In genomic region chr5:118064284-118064901, GRCm38 (mm10) we compare ENCODE assay signal across 16 mouse cellular contexts. TPM values are rescaled to one million over a fixed set of nuclear protein-coding genes. Genes with fewer than 3 reads are reported as not detected.
DNase-seq lines count a peak whose midpoint lies in the region; ATAC-seq lines count a peak whose summit lies in the region.
"Had no signal": no experiment of that assay in that cellular context is flagged by ENCODE, and none has a peak within 500 bp of the region (broad histone marks: within the 10 kb centered on the region; RNA-seq: fewer than 3 reads in every experiment).

No protein-coding gene starts in this region.

- H3K9ac ChIP-seq in kidney, embryonic 16.5 days (replicated peaks; ENCODE audit: low read length), result no peak overlapping the region
- peak overlapping the region; percentile 0; the same call in 1 of the 2 replicates for H3K9ac ChIP-seq in forebrain, embryonic 13.5 days
- no peak overlapping the region for H3K9ac ChIP-seq in hindbrain, embryonic 13.5 days
- H3K9ac ChIP-seq in midbrain, embryonic 16.5 days (ENCODE audit: low read depth, low read length), result 0 out of 2 replicates have a peak overlapping the region, but pooled peaks have one; percentile 21
- H3K9ac ChIP-seq: heart, embryonic 15.5 days; liver, embryonic 13.5 days had no signal

- H3K4me3 ChIP-seq in kidney, embryonic 16.5 days (ENCODE audit: low read length), result no peak overlapping the region
- no peak overlapping the region for H3K4me3 ChIP-seq in forebrain, embryonic 13.5 days
- H3K4me3 ChIP-seq in hindbrain, embryonic 13.5 days, result no peak overlapping the region
- no peak overlapping the region for H3K4me3 ChIP-seq in midbrain, embryonic 16.5 days (ENCODE audit: low read depth, low read length)
- H3K4me3 ChIP-seq: heart, embryonic 15.5 days; liver, embryonic 13.5 days had no signal

- H3K4me1 ChIP-seq in kidney, embryonic 16.5 days (ENCODE audit: insufficient read depth, low read length), result peaks cover 30% of the 10 kb centered on the region
- peaks cover 48% of the 10 kb centered on the region for H3K4me1 ChIP-seq in forebrain, embryonic 13.5 days
- peaks cover 52% of the 10 kb centered on the region for H3K4me1 ChIP-seq in hindbrain, embryonic 13.5 days (replicated peaks)
- H3K4me1 ChIP-seq in midbrain, embryonic 16.5 days (ENCODE audit: control insufficient read depth, insufficient read depth, low read length), result peaks cover 23% of the 10 kb centered on the region

- peaks cover 19% of the 10 kb centered on the region; the same call in 1 of the 2 replicates for H3K36me3 ChIP-seq in kidney, embryonic 16.5 days (ENCODE audit: insufficient read depth, low read length)
- H3K36me3 ChIP-seq in forebrain, embryonic 13.5 days (ENCODE audit: poor library complexity, severe bottlenecking), result peaks cover 45% of the 10 kb centered on the region
- peaks cover 22% of the 10 kb centered on the region for H3K36me3 ChIP-seq in hindbrain, embryonic 13.5 days
- peaks cover 5% of the 10 kb centered on the region; the same call in 1 of the 2 replicates for H3K36me3 ChIP-seq in midbrain, embryonic 16.5 days (ENCODE audit: control insufficient read depth, insufficient read depth, low read length)
- H3K36me3 ChIP-seq: heart, embryonic 15.5 days had no signal

- H3K27ac ChIP-seq in kidney, embryonic 16.5 days (ENCODE audit: low read length), result peak overlapping the region; percentile 96
- peak overlapping the region; percentile 74 for H3K27ac ChIP-seq in forebrain, embryonic 13.5 days
- H3K27ac ChIP-seq in hindbrain, embryonic 13.5 days, result peak overlapping the region; percentile 85
- peak overlapping the region; percentile 83 for H3K27ac ChIP-seq in midbrain, embryonic 16.5 days (ENCODE audit: low read length)
- H3K27ac ChIP-seq: liver, embryonic 13.5 days; macrophage had no signal

- ATAC-seq in kidney, embryonic 16.5 days (ENCODE audit: low FRiP score, low TSS enrichment), result no peak
- ATAC-seq in forebrain, embryonic 13.5 days, result peak; percentile 33; the same call in 1 of the 2 replicates
- no peak for ATAC-seq in hindbrain, embryonic 13.5 days (ENCODE audit: low FRiP score)
- ATAC-seq in midbrain, embryonic 16.5 days, result peak; percentile 63
- ATAC-seq: intestine, postnatal 0 days had no signal

- no peaks in the 10 kb centered on the region for H3K27me3 ChIP-seq in kidney, embryonic 16.5 days (ENCODE audit: insufficient read depth, low read length)
- no peaks in the 10 kb centered on the region for H3K27me3 ChIP-seq in forebrain, embryonic 13.5 days
- no peaks in the 10 kb centered on the region for H3K27me3 ChIP-seq in hindbrain, embryonic 13.5 days
- H3K27me3 ChIP-seq in midbrain, embryonic 16.5 days (ENCODE audit: control insufficient read depth, insufficient read depth, low read depth, low read length), result no peaks in the 10 kb centered on the region
- H3K27me3 ChIP-seq: heart, embryonic 15.5 days; liver, embryonic 13.5 days; Patski had no signal

- no peak overlapping the region for H3K4me2 ChIP-seq in kidney, embryonic 16.5 days (replicated peaks; ENCODE audit: low read depth, low read length)
- H3K4me2 ChIP-seq in forebrain, embryonic 13.5 days, result no peak overlapping the region
- H3K4me2 ChIP-seq in hindbrain, embryonic 13.5 days, result no peak overlapping the region
- no peak overlapping the region for H3K4me2 ChIP-seq in midbrain, embryonic 16.5 days (ENCODE audit: low read length)
- H3K4me2 ChIP-seq: heart, embryonic 15.5 days; liver, embryonic 13.5 days had no signal

- 68% methylated on average over 10 of the region's 10 CpGs for WGBS in kidney, embryonic 16.5 days
- whole genome bisulfite sequencing in forebrain, embryonic 13.5 days, result 7% methylated on average over 10 of the region's 10 CpGs
- WGBS in hindbrain, embryonic 13.5 days, result 32% methylated on average over 10 of the region's 10 CpGs
- WGBS in midbrain, embryonic 16.5 days, result 13% methylated on average over 10 of the region's 10 CpGs

- no peak for DNase-seq in kidney, adult 9 months
- DNase-seq in layer of hippocampus, postnatal 36 days, result no peak
- DNase-seq in urinary bladder, adult 18-20 months (ENCODE audit: low spot score in 2 of 2), result no peak
- DNase-seq: adrenal gland, adult 8-10 months; embryo, embryonic 11 days; gastrocnemius, postnatal 36 days; liver, embryonic 13.5 days; thymus, postnatal 36 days had no signal

- no peaks in the 10 kb centered on the region for H3K9me3 ChIP-seq in kidney, embryonic 16.5 days (ENCODE audit: low read length)
- H3K9me3 ChIP-seq in forebrain, embryonic 13.5 days (replicated peaks), result no peaks in the 10 kb centered on the region
- H3K9me3 ChIP-seq in hindbrain, embryonic 13.5 days, result no peaks in the 10 kb centered on the region
- H3K9me3 ChIP-seq in midbrain, embryonic 16.5 days (replicated peaks; ENCODE audit: control insufficient read depth, low read length, poor library complexity, severe bottlenecking), result no peaks in the 10 kb centered on the region
- H3K9me3 ChIP-seq: heart, embryonic 15.5 days; liver, embryonic 13.5 days had no signal

RNA-seq across cellular contexts. Expression of gene Tesc, which starts 36.9 kb away (rescaled TPM):
- 20.9 and 23.9 TPM in 2 replicates for polyA plus RNA-seq in kidney, embryonic 16.5 days (2015; fragmentation: Nextera tagmentation; extraction: Ambion mirVana)
- 4.5 and 5.2 TPM in 2 replicates for polyA plus RNA-seq in forebrain, embryonic 13.5 days (2015; fragmentation: Nextera tagmentation; extraction: Ambion mirVana)
- polyA plus RNA-seq in hindbrain, embryonic 13.5 days (2015; fragmentation: Nextera tagmentation; extraction: Ambion mirVana), result 1.6 and 2.0 TPM in 2 replicates
- polyA plus RNA-seq in midbrain, embryonic 16.5 days (2015; fragmentation: Nextera tagmentation; extraction: Ambion mirVana), result 6.8 and 23.7 TPM in 2 replicates
- 10 to 100 TPM; 92.5 to 93.1 TPM for total RNA-seq in layer of hippocampus, postnatal 36 days (2021)
- polyA plus RNA-seq: macrophage had no signal

Comparison
In these comparisons a context has a peak if more than half of its experiments do, and no peak if none do; other contexts are left out.
1. ATAC-seq: peak in forebrain, embryonic 13.5 days (single experiment) and midbrain, embryonic 16.5 days (single experiment); none in kidney, embryonic 16.5 days (single experiment) and hindbrain, embryonic 13.5 days (single experiment).
2. H3K9ac ChIP-seq: peak in forebrain, embryonic 13.5 days (single experiment) and midbrain, embryonic 16.5 days (single experiment); none in kidney, embryonic 16.5 days (single experiment) and hindbrain, embryonic 13.5 days (single experiment).
3. Peak in every context shown above with its lines, with median percentiles within 50 percentile points of each other: H3K27ac ChIP-seq.